Mouse (Mus musculus) gastrocnemius, postnatal 14 days (tissue): ENCODE measurements at regions not wholly inside any gene's neighbourhood (a gene's known extent, or its start where the extent isn't known, plus 50 kb on each side); places are given as distances from the start of the nearest gene placed in this dataset.

Experiments
- DNase-seq: peaks from one replicate; pipeline ENCODE4 v3.0.0; 2021; ENCODE audit warnings: mixed read lengths
- intact Hi-C: fragments of 180-260 bp; cut with DNase I; formaldehyde crosslinking; loops from one replicate; pipeline ENCODE4 v1.15.1; 2025; ENCODE audit warnings: low total_unique reads

DNA sequence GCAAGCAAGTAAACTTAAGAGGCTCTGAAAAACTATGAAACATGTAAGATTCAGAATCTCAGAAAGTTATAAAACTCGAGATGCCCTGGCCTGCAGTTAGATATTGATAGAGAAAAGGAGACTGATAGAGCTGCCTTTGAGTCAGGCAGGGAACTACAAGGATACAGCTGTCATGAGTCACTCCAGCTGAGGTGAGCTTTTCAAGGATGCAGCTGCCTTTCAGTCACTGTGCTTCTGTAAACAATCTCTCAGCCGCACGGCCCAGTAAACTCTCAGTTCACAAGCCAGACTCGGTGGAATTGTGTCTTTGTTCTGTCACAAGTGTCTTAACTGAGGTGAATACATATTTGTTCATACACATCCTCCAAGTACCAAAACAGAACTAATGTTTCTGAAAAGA lies 334.9 kb upstream of the Rsrc1 start:
- intact Hi-C loops, result no loop called here
- DNase-seq, result no peak

- intact Hi-C loops, result no loop called here
- no peak for DNase-seq
Observed at GRCm38 (mm10) chr3:66649271-66649670, 331.9 kb upstream of the Rsrc1 start.

GRCm38 (mm10) chr3:66650076-66650748 lies 331.0 kb upstream of the Rsrc1 start:
- DNase-seq, result peak; percentile 20
- intact Hi-C loops, result no loop called here

GRCm38 (mm10) chr3:66650749-66651472 lies 330.3 kb upstream of the Rsrc1 start:
- intact Hi-C loops, result no loop called here
- no peak for DNase-seq

GRCm38 (mm10) chr3:66652139-66652846 lies 328.9 kb upstream of the Rsrc1 start:
- intact Hi-C loops, result no loop called here
- no peak for DNase-seq

DNA sequence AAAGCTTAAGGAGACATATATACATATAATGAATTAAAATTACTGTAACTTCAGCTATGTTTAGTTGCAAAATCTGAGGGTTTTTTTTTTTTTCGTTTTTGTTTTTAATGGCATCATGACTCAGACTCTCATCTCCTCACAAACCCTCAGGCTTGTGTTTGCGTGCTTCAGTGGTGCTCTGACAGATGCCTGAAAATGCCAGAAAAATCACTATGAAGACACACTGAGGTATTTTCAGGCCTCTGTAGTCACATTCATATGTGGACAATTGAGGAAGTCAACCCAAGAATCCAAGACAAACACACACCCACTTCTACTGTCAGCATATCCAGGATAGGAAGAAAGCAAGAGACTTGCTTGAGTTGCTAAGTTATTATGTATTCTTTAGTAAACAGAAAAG lies 327.2 kb upstream of the Rsrc1 start:
- intact Hi-C loops, result no loop called here
- no peak for DNase-seq

GRCm38 (mm10) chr3:66654860-66655259 lies 326.3 kb upstream of the Rsrc1 start:
- DNase-seq, result no peak
- intact Hi-C loops, result no loop called here

DNA sequence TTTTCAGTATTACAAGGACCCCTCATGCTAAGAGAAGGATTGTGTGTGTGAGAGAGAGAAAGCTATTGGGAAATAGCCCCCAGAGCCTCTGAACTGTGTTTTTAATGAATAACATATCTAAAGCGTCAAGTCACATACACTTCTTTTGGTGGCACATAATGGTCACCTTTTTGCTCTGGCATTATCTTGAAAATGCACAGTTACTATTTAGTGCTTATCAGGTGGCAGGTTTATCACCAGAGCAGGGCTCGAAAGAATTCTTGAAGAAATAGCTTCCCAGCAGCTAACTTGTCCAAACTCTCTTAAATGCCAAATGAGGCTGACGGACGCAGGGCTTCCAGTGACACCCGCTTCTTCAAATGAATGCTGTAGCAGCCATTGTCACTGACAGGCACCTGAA lies 324.7 kb upstream of the Rsrc1 start:
- intact Hi-C loops, result no loop called here
- DNase-seq, result no peak

GRCm38 (mm10) chr3:66660555-66660954 lies 320.6 kb upstream of the Rsrc1 start:
- intact Hi-C loops, result no loop called here

DNA sequence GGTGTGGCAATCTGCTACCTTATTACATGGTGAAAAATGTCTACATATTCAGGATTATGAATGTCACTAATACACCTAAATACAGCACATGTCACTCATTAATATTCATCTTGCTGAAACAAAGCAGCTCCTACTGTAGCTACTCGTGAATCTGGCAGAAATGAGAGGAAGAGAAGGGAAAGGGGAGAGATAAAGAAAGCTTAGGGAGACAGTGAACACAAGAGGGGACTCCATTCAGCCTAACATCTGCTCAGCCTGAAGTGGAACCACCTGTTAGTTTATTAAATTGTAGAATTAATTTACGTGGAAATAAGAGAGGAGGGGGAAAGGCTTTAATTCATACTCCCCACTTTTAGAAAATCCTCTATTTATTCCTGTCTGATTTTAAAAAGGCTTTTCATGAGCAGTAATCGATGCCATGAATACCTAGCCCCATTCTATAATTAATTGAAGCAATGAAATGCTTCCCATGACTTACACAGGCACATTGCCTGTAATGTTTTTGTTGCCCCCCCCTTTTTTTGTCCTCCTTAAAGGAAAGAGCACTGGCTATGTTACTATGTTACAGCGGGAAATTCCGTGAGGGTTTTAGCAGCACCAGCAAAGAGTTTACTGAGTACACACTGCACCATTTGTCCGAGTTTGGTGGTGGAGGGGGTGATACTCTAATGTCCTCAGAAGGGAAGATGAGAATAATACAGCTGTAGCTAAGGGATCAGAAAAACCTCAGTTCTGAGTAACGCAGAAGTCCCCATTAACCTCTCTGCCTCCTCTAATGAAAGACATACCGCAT lies 319.2 kb upstream of the Rsrc1 start:
- intact Hi-C loops, result no loop called here
- DNase-seq, result no peak

More at GRCm38 (mm10) chr3:66660555-66660954, 320.6 kb upstream of the Rsrc1 start:
- no peak for DNase-seq

- no peak for DNase-seq
- intact Hi-C loops, result no loop called here
Observed at GRCm38 (mm10) chr3:66683589-66684286, 297.5 kb upstream of the Rsrc1 start.

DNA sequence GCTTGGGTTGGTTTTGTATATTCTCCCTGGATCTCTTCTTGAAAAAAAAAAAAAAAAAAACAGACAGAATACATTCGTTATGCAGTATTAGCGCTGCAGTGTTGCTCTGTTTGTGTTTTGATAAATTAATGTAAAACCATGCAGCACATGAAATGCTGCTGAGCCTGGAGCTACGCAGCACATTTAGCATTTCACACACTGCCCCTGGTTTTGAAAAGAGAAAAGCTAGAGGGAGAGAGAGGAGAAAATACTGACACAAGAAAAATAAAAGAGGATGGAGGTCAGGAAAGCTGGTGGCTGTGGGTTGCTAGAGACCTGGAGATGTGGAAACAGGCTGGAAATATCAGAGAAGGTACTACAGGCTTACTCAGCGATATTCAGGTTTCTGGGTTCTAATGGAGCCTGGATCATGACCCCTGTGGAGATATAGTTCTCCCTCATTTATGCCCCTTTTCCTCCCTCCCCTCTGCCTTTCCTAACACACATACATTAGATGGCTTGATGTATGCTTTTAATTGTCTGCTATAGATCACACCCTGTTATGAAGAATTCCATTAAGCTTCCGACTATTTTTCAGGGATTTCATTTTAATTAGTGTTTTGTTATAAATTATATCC lies 296.8 kb upstream of the Rsrc1 start:
- intact Hi-C loops, result no loop called here
- no peak for DNase-seq

DNA sequence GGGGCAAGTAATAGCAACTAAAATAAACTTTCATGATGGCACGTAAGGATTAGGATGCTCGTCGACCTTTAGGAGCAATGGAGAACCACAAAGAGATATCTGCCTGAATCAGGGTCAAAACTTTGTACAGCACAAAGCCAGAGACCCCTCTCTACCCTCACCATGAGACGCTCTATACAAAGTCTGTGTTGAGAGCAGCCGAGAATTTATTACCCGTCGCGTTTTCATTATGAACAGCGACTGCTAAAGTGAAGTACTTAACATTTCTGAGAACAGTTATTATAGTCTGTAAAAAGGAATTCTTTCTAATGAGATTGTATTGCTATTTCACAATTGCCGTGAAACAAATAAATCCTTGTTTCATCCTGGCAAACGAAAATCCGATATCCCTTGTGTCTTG lies 296.1 kb upstream of the Rsrc1 start:
- intact Hi-C loops, result no loop called here
- DNase-seq, result no peak

DNA sequence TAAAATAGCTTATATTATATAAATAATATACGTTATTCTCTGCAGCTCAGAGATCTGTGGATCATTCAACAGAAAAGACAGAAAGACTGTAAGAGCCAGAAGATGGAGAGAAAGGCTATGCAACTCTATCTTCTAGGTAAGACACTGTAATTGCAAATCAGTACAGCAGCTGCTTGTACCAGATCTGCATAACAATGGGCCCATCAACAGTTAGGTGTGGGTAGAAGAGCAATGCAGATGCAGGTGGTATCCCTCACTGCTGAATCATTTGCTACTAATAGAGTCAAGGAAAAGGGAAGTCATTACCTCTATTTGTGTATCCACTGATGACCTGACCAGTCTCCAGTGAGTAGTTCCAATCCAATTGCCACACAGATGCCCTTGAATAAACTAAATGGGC lies 294.1 kb upstream of the Rsrc1 start:
- DNase-seq, result no peak
- intact Hi-C loops, result no loop called here

DNA sequence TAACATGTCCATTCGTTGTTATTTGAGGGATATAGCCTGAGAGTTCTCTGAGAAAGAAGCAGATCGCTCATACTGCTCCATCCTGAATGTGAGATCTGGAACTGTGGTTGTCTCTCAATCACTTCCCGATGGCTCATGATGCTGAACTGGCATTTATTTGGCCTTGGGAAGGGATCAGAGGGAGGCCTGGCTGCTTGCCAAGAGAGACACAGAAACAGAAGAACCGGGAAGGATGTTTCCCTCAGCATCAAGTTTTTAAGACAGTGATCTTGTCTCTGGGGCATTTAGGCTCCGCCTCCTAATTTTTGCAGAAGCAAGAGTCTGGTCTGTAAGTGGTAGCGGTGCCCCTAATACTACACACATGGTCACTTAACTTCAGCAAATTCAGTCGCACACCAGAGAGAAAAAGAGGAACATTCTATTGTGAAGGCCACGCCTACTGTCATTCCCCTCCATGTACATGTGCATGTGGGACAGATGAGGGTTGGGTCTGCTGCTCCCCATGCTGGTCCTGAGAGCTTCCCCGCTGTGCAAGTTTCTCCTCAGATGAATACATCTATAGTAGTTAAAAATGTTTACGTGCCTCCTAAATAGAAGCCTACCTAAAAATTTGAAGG lies 290.2 kb upstream of the Rsrc1 start:
- intact Hi-C loops, result no loop called here
- no peak for DNase-seq

- intact Hi-C loops, result no loop called here
- DNase-seq, result no peak
Observed at GRCm38 (mm10) chr3:66695125-66695524, 286.1 kb upstream of the Rsrc1 start.

GRCm38 (mm10) chr3:66695661-66696253 lies 285.4 kb upstream of the Rsrc1 start:
- no peak for DNase-seq
- intact Hi-C loops, result no loop called here

GRCm38 (mm10) chr3:66698083-66698482 lies 283.1 kb upstream of the Rsrc1 start:
- no peak for DNase-seq
- intact Hi-C loops, result no loop called here
